Mouse (Mus musculus) heart, postnatal 0 days (tissue): ENCODE measurements around the gene Cacna2d2.

Experiments used
- CTCF ChIP-seq: IDR thresholded peaks from 2 replicates; pipeline ENCODE4 v1.5.1; 2016; ENCODE audit warnings: antibody characterized with exemption, control low read depth, low read depth
- EP300 ChIP-seq: IDR thresholded peaks from 2 replicates; pipeline ENCODE4 v1.6.1; 2016; ENCODE audit warnings: antibody characterized with exemption, low read depth

GRCm38 (mm10) chr9:107521711-107522399 is 122.4 kb downstream of the Cacna2d2 start:
- no peak for TF ChIP-seq CTCF
- no peak for TF ChIP-seq EP300
